Mouse (Mus musculus): ENCODE data around the gene Cyp2d22. TPM values are rescaled to one million over a fixed set of nuclear protein-coding genes. Genes with fewer than 3 reads are reported as not detected.
"Not testable (repeated sequence)": the region's sequence is repeated elsewhere in the genome, so short reads cannot be mapped to it uniquely, and the experiment has no call there.

The Cyp2d22 gene
- polyA plus RNA-seq, 1 experiment from 2014 or later, result 18.2 TPM

- no peak overlapping the region for H3K9ac ChIP-seq (replicated peaks; ENCODE audit: low read length)
- no peak for ATAC-seq (ENCODE audit: low FRiP score, low TSS enrichment)
- no peak overlapping the region for H3K4me3 ChIP-seq (ENCODE audit: low read length)
- H3K27me3 ChIP-seq (ENCODE audit: insufficient read depth, low read length), result no peaks in the 10 kb centered on the region
- 81% methylated on average over 6 of the region's 6 CpGs for WGBS
- H3K27ac ChIP-seq (ENCODE audit: low read length), result no peak overlapping the region
- H3K9me3 ChIP-seq (ENCODE audit: low read length), result no peaks in the 10 kb centered on the region
- no peaks in the 10 kb centered on the region for H3K36me3 ChIP-seq (ENCODE audit: insufficient read depth, low read length)
- H3K4me2 ChIP-seq (replicated peaks; ENCODE audit: low read depth, low read length), result no peak overlapping the region
- H3K4me1 ChIP-seq (ENCODE audit: insufficient read depth, low read length), result no peaks in the 10 kb centered on the region
These were observed 22.7 kb upstream of the Cyp2d22 start for GRCm38 (mm10) chr15:82402741-82403140.

GRCm38 (mm10) chr15:82402106-82402505, 22.0 kb upstream of the Cyp2d22 start:
- Histone ChIP-seq H3K4me3 (ENCODE audit: low read length) (no peak overlapping the region), H3K9me3 (ENCODE audit: low read length) (no peaks in the 10 kb centered on the region), H3K9ac (replicated peaks; ENCODE audit: low read length) (no peak overlapping the region), H3K4me1 (ENCODE audit: insufficient read depth, low read length) (no peaks in the 10 kb centered on the region), H3K4me2 (replicated peaks; ENCODE audit: low read depth, low read length) (no peak overlapping the region), H3K27me3 (ENCODE audit: insufficient read depth, low read length) (no peaks in the 10 kb centered on the region), H3K27ac (ENCODE audit: low read length) (no peak overlapping the region), H3K36me3 (ENCODE audit: insufficient read depth, low read length) (no peaks in the 10 kb centered on the region)
- ATAC-seq (ENCODE audit: low FRiP score, low TSS enrichment), result no peak

- Histone ChIP-seq H3K4me1 (ENCODE audit: insufficient read depth, low read length) (no peaks in the 10 kb centered on the region), H3K9me3 (ENCODE audit: low read length) (no peaks in the 10 kb centered on the region), H3K4me3 (ENCODE audit: low read length) (no peak overlapping the region), H3K36me3 (ENCODE audit: insufficient read depth, low read length) (no peaks in the 10 kb centered on the region), H3K9ac (replicated peaks; ENCODE audit: low read length) (no peak overlapping the region), H3K27me3 (ENCODE audit: insufficient read depth, low read length) (no peaks in the 10 kb centered on the region), H3K4me2 (replicated peaks; ENCODE audit: low read depth, low read length) (no peak overlapping the region), H3K27ac (ENCODE audit: low read length) (no peak overlapping the region)
- ATAC-seq (ENCODE audit: low FRiP score, low TSS enrichment), result no peak
- 58% methylated on average over 2 of the region's 2 CpGs for WGBS
These were observed 21.5 kb upstream of the Cyp2d22 start for GRCm38 (mm10) chr15:82401516-82401915.

GRCm38 (mm10) chr15:82395955-82396354, 15.9 kb upstream of the Cyp2d22 start:
- H3K36me3 ChIP-seq (ENCODE audit: insufficient read depth, low read length); H3K27me3 ChIP-seq (ENCODE audit: insufficient read depth, low read length); H3K27ac ChIP-seq (ENCODE audit: low read length); H3K9me3 ChIP-seq (ENCODE audit: low read length); H3K4me2 ChIP-seq (replicated peaks; ENCODE audit: low read depth, low read length); H3K9ac ChIP-seq (replicated peaks; ENCODE audit: low read length); H3K4me3 ChIP-seq (ENCODE audit: low read length); H3K4me1 ChIP-seq (ENCODE audit: insufficient read depth, low read length); ATAC-seq (ENCODE audit: low FRiP score, low TSS enrichment): not testable (repeated sequence)
- WGBS, result 85% methylated on average over 3 of the region's 3 CpGs

- WGBS, result 87% methylated on average over 2 of the region's 2 CpGs
- not testable (repeated sequence) for H3K4me2 ChIP-seq (replicated peaks; ENCODE audit: low read depth, low read length); H3K36me3 ChIP-seq (ENCODE audit: insufficient read depth, low read length); H3K9me3 ChIP-seq (ENCODE audit: low read length); H3K9ac ChIP-seq (replicated peaks; ENCODE audit: low read length); H3K4me1 ChIP-seq (ENCODE audit: insufficient read depth, low read length); H3K27me3 ChIP-seq (ENCODE audit: insufficient read depth, low read length); ATAC-seq (ENCODE audit: low FRiP score, low TSS enrichment); H3K4me3 ChIP-seq (ENCODE audit: low read length); H3K27ac ChIP-seq (ENCODE audit: low read length)
These were observed 13.9 kb upstream of the Cyp2d22 start, which contains the start of gene Cyp2d11 for GRCm38 (mm10) chr15:82393922-82394321. Cyp2d11 (minus strand) TSS chr15:82394022.

- not testable (repeated sequence) for ATAC-seq (ENCODE audit: low FRiP score, low TSS enrichment); H3K27me3 ChIP-seq (ENCODE audit: insufficient read depth, low read length); H3K4me2 ChIP-seq (replicated peaks; ENCODE audit: low read depth, low read length); H3K4me3 ChIP-seq (ENCODE audit: low read length); H3K36me3 ChIP-seq (ENCODE audit: insufficient read depth, low read length); H3K9ac ChIP-seq (replicated peaks; ENCODE audit: low read length); H3K27ac ChIP-seq (ENCODE audit: low read length); H3K9me3 ChIP-seq (ENCODE audit: low read length); H3K4me1 ChIP-seq (ENCODE audit: insufficient read depth, low read length)
- WGBS, result 89% methylated on average over 10 of the region's 10 CpGs
These were observed 9.9 kb upstream of the Cyp2d22 start for GRCm38 (mm10) chr15:82389916-82390315.

- Histone ChIP-seq H3K36me3 (ENCODE audit: insufficient read depth, low read length) (no peaks in the 10 kb centered on the region), H3K4me3 (ENCODE audit: low read length) (no peak overlapping the region), H3K4me1 (ENCODE audit: insufficient read depth, low read length) (no peaks in the 10 kb centered on the region; the same call in 1 of the 2 replicates), H3K9me3 (ENCODE audit: low read length) (no peaks in the 10 kb centered on the region), H3K27ac (ENCODE audit: low read length) (no peak overlapping the region), H3K27me3 (ENCODE audit: insufficient read depth, low read length) (no peaks in the 10 kb centered on the region), H3K4me2 (replicated peaks; ENCODE audit: low read depth, low read length) (no peak overlapping the region), H3K9ac (replicated peaks; ENCODE audit: low read length) (no peak overlapping the region)
- 87% methylated on average over 2 of the region's 2 CpGs for WGBS
- ATAC-seq (ENCODE audit: low FRiP score, low TSS enrichment), result no peak
These were observed 5.7 kb upstream of the Cyp2d22 start for GRCm38 (mm10) chr15:82385729-82386128.

- peaks cover 21% of the 10 kb centered on the region for H3K4me1 ChIP-seq (ENCODE audit: insufficient read depth, low read length)
- ATAC-seq (ENCODE audit: low FRiP score, low TSS enrichment), result no peak
- no peaks in the 10 kb centered on the region for H3K9me3 ChIP-seq (ENCODE audit: low read length)
- H3K36me3 ChIP-seq (ENCODE audit: insufficient read depth, low read length), result no peaks in the 10 kb centered on the region
- WGBS, result 89% methylated on average over 2 of the region's 2 CpGs
- no peak overlapping the region for H3K27ac ChIP-seq (ENCODE audit: low read length)
- no peak overlapping the region for H3K4me3 ChIP-seq (ENCODE audit: low read length)
- no peak overlapping the region for H3K4me2 ChIP-seq (replicated peaks; ENCODE audit: low read depth, low read length)
- no peaks in the 10 kb centered on the region for H3K27me3 ChIP-seq (ENCODE audit: insufficient read depth, low read length)
- no peak overlapping the region for H3K9ac ChIP-seq (replicated peaks; ENCODE audit: low read length)
These were observed 2.4 kb upstream of the Cyp2d22 start for GRCm38 (mm10) chr15:82382441-82382840.

- H3K4me1 ChIP-seq (ENCODE audit: insufficient read depth, low read length), result peaks cover 29% of the 10 kb centered on the region
- peak overlapping the region; percentile 72; the same call in 1 of the 2 replicates for H3K27ac ChIP-seq (ENCODE audit: low read length)
- WGBS, result 29% methylated on average over 7 of the region's 7 CpGs
- H3K27me3 ChIP-seq (ENCODE audit: insufficient read depth, low read length), result no peaks in the 10 kb centered on the region
- H3K4me3 ChIP-seq (ENCODE audit: low read length), result peak overlapping the region; percentile 31
- 0 out of 2 replicates have a peak overlapping the region, but pooled peaks have one; percentile 27 for H3K9ac ChIP-seq (replicated peaks; ENCODE audit: low read length)
- H3K36me3 ChIP-seq (ENCODE audit: insufficient read depth, low read length), result 0 out of 2 replicates have a peak, but pooled peaks cover under 1% of the 10 kb centered on the region
- H3K9me3 ChIP-seq (ENCODE audit: low read length), result no peaks in the 10 kb centered on the region
- ATAC-seq (ENCODE audit: low FRiP score, low TSS enrichment), result no peak
- H3K4me2 ChIP-seq (replicated peaks; ENCODE audit: low read depth, low read length), result peak overlapping the region; percentile 58
These were observed 628 bp upstream of the Cyp2d22 start for GRCm38 (mm10) chr15:82380714-82381062.

GRCm38 (mm10) chr15:82379511-82379870, 569 bp downstream of the Cyp2d22 start:
- peak overlapping the region; percentile 81 for H3K27ac ChIP-seq (ENCODE audit: low read length)
- WGBS, result 21% methylated on average over 7 of the region's 7 CpGs

More at GRCm38 (mm10) chr15:82379511-82379870, 569 bp downstream of the Cyp2d22 start:
- peaks cover 29% of the 10 kb centered on the region for H3K4me1 ChIP-seq (ENCODE audit: insufficient read depth, low read length)
- H3K4me2 ChIP-seq (replicated peaks; ENCODE audit: low read depth, low read length), result peak overlapping the region; percentile 58
- H3K4me3 ChIP-seq (ENCODE audit: low read length), result peak overlapping the region; percentile 46
- 0 out of 2 replicates have a peak, but pooled peaks cover 3% of the 10 kb centered on the region for H3K36me3 ChIP-seq (ENCODE audit: insufficient read depth, low read length)
- H3K9me3 ChIP-seq (ENCODE audit: low read length), result no peaks in the 10 kb centered on the region
- H3K27me3 ChIP-seq (ENCODE audit: insufficient read depth, low read length), result no peaks in the 10 kb centered on the region
- ATAC-seq (ENCODE audit: low FRiP score, low TSS enrichment), result no peak
- H3K9ac ChIP-seq (replicated peaks; ENCODE audit: low read length), result peak overlapping the region; percentile 57

Data from kidney, embryonic 16.5 days (tissue).